Mouse (Mus musculus) forebrain, embryonic 13.5 days (tissue): ENCODE results near the gene Olfr568. TPM values are rescaled to one million over a fixed set of nuclear protein-coding genes. Genes with fewer than 3 reads are reported as not detected.

Source experiments
- polyA plus RNA-seq: library from polyadenylated mRNA; unstranded; fragments of >200 nt; fragmentation: Nextera tagmentation; extraction: Ambion mirVana; gene quantifications from 2 replicates; pipeline ENCODE4 v1.2.1, GENCODE M21; 2015

Olfr568 gene
- polyA plus RNA-seq, 1 experiment from 2014 or later: not detected

Other genes with a start within 250 kb of the Olfr568 start
- not detected in 2 replicates for gene Olfr554, start 238.7 kb upstream of the Olfr568 start, polyA plus RNA-seq
- not detected in 2 replicates for gene Olfr555, start 218.3 kb upstream of the Olfr568 start, polyA plus RNA-seq
- gene Olfr556, start 212.2 kb upstream of the Olfr568 start, polyA plus RNA-seq: not detected in 2 replicates
- 5.2 and 6.5 TPM in 2 replicates for gene Trim68, start 189.8 kb upstream of the Olfr568 start, polyA plus RNA-seq
- not detected in 2 replicates for gene Olfr557, start 181.2 kb upstream of the Olfr568 start, polyA plus RNA-seq
- not detected in 2 replicates for gene Olfr558, start 174.9 kb upstream of the Olfr568 start, polyA plus RNA-seq
- not detected in 2 replicates for gene Olfr33, start 158.1 kb upstream of the Olfr568 start, polyA plus RNA-seq
- not detected in 2 replicates for gene Olfr559, start 149.6 kb upstream of the Olfr568 start, polyA plus RNA-seq
- gene Olfr560, start 117.8 kb upstream of the Olfr568 start, polyA plus RNA-seq: not detected in 2 replicates
- not detected in 2 replicates for gene Olfr78, start 117.7 kb upstream of the Olfr568 start, polyA plus RNA-seq
- not detected in 2 replicates for gene Olfr561, start 105.9 kb upstream of the Olfr568 start, polyA plus RNA-seq
- gene Olfr564, start 73.6 kb upstream of the Olfr568 start, polyA plus RNA-seq: not detected in 2 replicates
- gene Olfr566, start 18.4 kb upstream of the Olfr568 start, polyA plus RNA-seq: not detected in 2 replicates
- not detected in 2 replicates for gene Olfr569, start 13.8 kb downstream of the Olfr568 start, polyA plus RNA-seq
- gene Olfr570, start 17.5 kb downstream of the Olfr568 start, polyA plus RNA-seq: not detected in 2 replicates
- gene Olfr571, start 40.4 kb downstream of the Olfr568 start, polyA plus RNA-seq: not detected in 2 replicates
- not detected in 2 replicates for gene Olfr572, start 47.3 kb downstream of the Olfr568 start, polyA plus RNA-seq
- not detected in 2 replicates for gene Olfr573-ps1, start 65.5 kb downstream of the Olfr568 start, polyA plus RNA-seq
- not detected in 2 replicates for gene Olfr574, start 71.3 kb downstream of the Olfr568 start, polyA plus RNA-seq
- not detected in 2 replicates for gene Olfr575, start 81.7 kb downstream of the Olfr568 start, polyA plus RNA-seq
- gene Olfr576, start 85.5 kb downstream of the Olfr568 start, polyA plus RNA-seq: not detected in 2 replicates
- not detected in 2 replicates for gene Olfr577, start 98.8 kb downstream of the Olfr568 start, polyA plus RNA-seq
- gene Olfr578, start 112.2 kb downstream of the Olfr568 start, polyA plus RNA-seq: not detected in 2 replicates
- gene Olfr582, start 160.9 kb downstream of the Olfr568 start, polyA plus RNA-seq: not detected in 2 replicates
- gene Olfr583, start 174.2 kb downstream of the Olfr568 start, polyA plus RNA-seq: not detected in 2 replicates
- gene Olfr584, start 204.8 kb downstream of the Olfr568 start, polyA plus RNA-seq: not detected in 2 replicates
- gene Olfr585, start 220.6 kb downstream of the Olfr568 start, polyA plus RNA-seq: not detected in 2 replicates
- gene Olfr586, start 248.5 kb downstream of the Olfr568 start, polyA plus RNA-seq: not detected in 2 replicates